Mouse (Mus musculus) stomach, postnatal 0 days (tissue): ENCODE data around the gene Eva1a. TPM values are rescaled to one million over a fixed set of nuclear protein-coding genes. Genes with fewer than 3 reads are reported as not detected.
A peak's percentile ranks its signal among the peaks of the same experiment; 100 is the strongest.

Source experiments
- ATAC-seq: fragments of 200-750 bp; cut with Nextera tagmentation; 2 replicates; pipeline ENCODE4 v1.8.0; 2017; ENCODE audit not compliant: low FRiP score, low TSS enrichment
- DNase-seq: peaks from one replicate; pipeline ENCODE4 v3.0.0-alpha.2; 2016; ENCODE audit warnings: low spot score
- H3K27ac ChIP-seq: fragments of 300-500 bp; sonication (generic); replicated peaks from 2 replicates; pipeline ENCODE4 v1.5.1; 2014; ENCODE audit warnings: mild to moderate bottlenecking, control low read depth
- H3K27me3 ChIP-seq: fragments of 300-500 bp; sonication (generic); 2 replicates; pipeline ENCODE4 v1.6.1; 2014; ENCODE audit warnings: low read length; ENCODE audit not compliant: control insufficient read depth, insufficient read depth
- H3K36me3 ChIP-seq: fragments of 300-500 bp; sonication (generic); 2 replicates; pipeline ENCODE4 v1.6.1; 2014; ENCODE audit warnings: low read length, mixed read lengths; ENCODE audit not compliant: control insufficient read depth, insufficient read depth
- H3K4me1 ChIP-seq: fragments of 300-500 bp; sonication (generic); replicated peaks from 2 replicates; pipeline ENCODE4 v1.6.1; 2014; ENCODE audit warnings: antibody characterized with exemption; ENCODE audit not compliant: control insufficient read depth, insufficient read depth
- H3K4me2 ChIP-seq: fragments of 300-500 bp; sonication (generic); replicated peaks from 2 replicates; pipeline ENCODE4 v1.6.1; 2014; ENCODE audit warnings: low read depth, mild to moderate bottlenecking, control low read depth, moderate library complexity
- H3K4me3 ChIP-seq: fragments of 300-500 bp; sonication (generic); 2 replicates; pipeline ENCODE4 v1.5.1; 2014; ENCODE audit warnings: low read depth, low read length, control low read depth
- H3K9ac ChIP-seq: fragments of 300-500 bp; sonication (generic); 2 replicates; pipeline ENCODE4 v1.6.1; 2014; ENCODE audit warnings: mild to moderate bottlenecking, low read length, control low read depth, mixed read lengths
- H3K9me3 ChIP-seq: fragments of 300-500 bp; sonication (generic); 2 replicates; pipeline ENCODE4 v1.6.1; 2016; ENCODE audit warnings: low read length; ENCODE audit not compliant: control insufficient read depth
- CTCF ChIP-seq: IDR thresholded peaks from 2 replicates; pipeline ENCODE4 v1.5.1; 2016; ENCODE audit warnings: antibody characterized with exemption, low read depth, mild to moderate bottlenecking, moderate library complexity
- EP300 ChIP-seq: optimal IDR thresholded peaks from 2 replicates; pipeline ENCODE3; 2016; ENCODE audit warnings: antibody characterized with exemption
- WGBS: fragments of 180-500 bp; shearing (Covaris S2); extraction: QIAGEN DNeasy Blood & Tissue Kit; methylation state at CpG from one replicate; pipeline ENCODE4 v1.1.7; 2014; 5-methylcytosine and 5-hydroxymethylcytosine counted together
- polyA plus RNA-seq: library from polyadenylated mRNA; unstranded; fragments of >200 nt; fragmentation: Nextera tagmentation; extraction: Ambion mirVana; gene quantifications from 2 replicates; pipeline ENCODE4 v1.2.1, GENCODE M21; 2015

Gene Eva1a
- polyA plus RNA-seq, 1 experiment from 2014 or later: 15.4 TPM

- H3K36me3 ChIP-seq: no peaks in the 10 kb centered on the region
- H3K9ac ChIP-seq: no peak overlapping the region
- no peaks in the 10 kb centered on the region for H3K27me3 ChIP-seq
- H3K4me2 ChIP-seq: no peak overlapping the region
- peak; percentile 91 for ATAC-seq
- no peaks in the 10 kb centered on the region for H3K4me1 ChIP-seq
- no peak overlapping the region for H3K4me3 ChIP-seq
- H3K27ac ChIP-seq: no peak overlapping the region
- no peaks in the 10 kb centered on the region for H3K9me3 ChIP-seq
- WGBS: 71% methylated on average over 8 of the region's 8 CpGs
- DNase-seq: peak; percentile 47
- no peak for TF ChIP-seq EP300
- no peak for TF ChIP-seq CTCF
These were observed 44.6 kb downstream of the Eva1a start for GRCm38 (mm10) chr6:82085313-82085908.

GRCm38 (mm10) chr6:82088133-82088532 is 47.3 kb downstream of the Eva1a start:
- ATAC-seq (no peak), DNase-seq (no peak)
- WGBS: 69% methylated on average over 4 of the region's 4 CpGs
- Histone ChIP-seq H3K4me2 (no peak overlapping the region), H3K27ac (no peak overlapping the region), H3K36me3 (no peaks in the 10 kb centered on the region), H3K9me3 (no peaks in the 10 kb centered on the region), H3K9ac (no peak overlapping the region), H3K27me3 (no peaks in the 10 kb centered on the region), H3K4me1 (no peaks in the 10 kb centered on the region), H3K4me3 (no peak overlapping the region)
- no peak for TF ChIP-seq CTCF
- TF ChIP-seq EP300: no peak

GRCm38 (mm10) chr6:82091773-82092172 is 50.9 kb downstream of the Eva1a start:
- no peaks in the 10 kb centered on the region for H3K4me1 ChIP-seq
- TF ChIP-seq CTCF: no peak
- TF ChIP-seq EP300: no peak
- H3K27me3 ChIP-seq: no peaks in the 10 kb centered on the region
- H3K4me3 ChIP-seq: no peak overlapping the region
- H3K36me3 ChIP-seq: no peaks in the 10 kb centered on the region
- no peak for DNase-seq
- no peak overlapping the region for H3K4me2 ChIP-seq
- no peak overlapping the region for H3K9ac ChIP-seq
- no peak overlapping the region for H3K27ac ChIP-seq
- H3K9me3 ChIP-seq: no peaks in the 10 kb centered on the region
- ATAC-seq: no peak
- 38% methylated on average over 28 of the region's 28 CpGs for WGBS

- no peak overlapping the region for H3K4me3 ChIP-seq
- H3K36me3 ChIP-seq: no peaks in the 10 kb centered on the region
- no peak for ATAC-seq
- DNase-seq: no peak
- no peaks in the 10 kb centered on the region for H3K27me3 ChIP-seq
- no peaks in the 10 kb centered on the region for H3K9me3 ChIP-seq
- H3K4me2 ChIP-seq: no peak overlapping the region
- 85% methylated on average over 1 of the region's 1 CpGs for WGBS
- H3K27ac ChIP-seq: no peak overlapping the region
- no peak for TF ChIP-seq CTCF
- no peak for TF ChIP-seq EP300
- no peak overlapping the region for H3K9ac ChIP-seq
- no peaks in the 10 kb centered on the region for H3K4me1 ChIP-seq
These were observed 56.9 kb downstream of the Eva1a start for GRCm38 (mm10) chr6:82097705-82098104.

GRCm38 (mm10) chr6:82098456-82098855 is 57.6 kb downstream of the Eva1a start:
- no peaks in the 10 kb centered on the region for H3K27me3 ChIP-seq
- TF ChIP-seq EP300 (no peak), CTCF (no peak)
- no peak overlapping the region for H3K27ac ChIP-seq
- DNase-seq: no peak
- no peaks in the 10 kb centered on the region for H3K4me1 ChIP-seq
- no peak overlapping the region for H3K9ac ChIP-seq
- no peak overlapping the region for H3K4me3 ChIP-seq
- no peaks in the 10 kb centered on the region for H3K9me3 ChIP-seq
- no peak overlapping the region for H3K4me2 ChIP-seq
- no peaks in the 10 kb centered on the region for H3K36me3 ChIP-seq
- ATAC-seq: no peak
- WGBS: 69% methylated on average over 1 of the region's 1 CpGs

- ATAC-seq: no peak; the same call in 1 of the 2 replicates
- H3K36me3 ChIP-seq: no peaks in the 10 kb centered on the region
- WGBS: 21% methylated on average over 7 of the region's 7 CpGs
- peak overlapping the region; percentile 71 for H3K27ac ChIP-seq
- H3K9ac ChIP-seq: no peak overlapping the region
- no peaks in the 10 kb centered on the region for H3K27me3 ChIP-seq
- no peaks in the 10 kb centered on the region for H3K9me3 ChIP-seq
- no peak overlapping the region for H3K4me2 ChIP-seq
- no peak for TF ChIP-seq EP300
- TF ChIP-seq CTCF: no peak
- H3K4me3 ChIP-seq: no peak overlapping the region
- H3K4me1 ChIP-seq: no peaks in the 10 kb centered on the region
- no peak for DNase-seq
These were observed 69.6 kb downstream of the Eva1a start for GRCm38 (mm10) chr6:82110473-82110872.
